ENCODE assay signal across 13 mouse cellular contexts in genomic region chr17:45798996-45799395, GRCm38 (mm10).
DNase-seq lines count a peak whose midpoint lies in the region; ATAC-seq lines count a peak whose summit lies in the region.
"Had no signal": no experiment of that assay in that cellular context is flagged by ENCODE, and none has a peak within 500 bp of the region (broad histone marks: within the 10 kb centered on the region; RNA-seq: fewer than 3 reads in every experiment).

No protein-coding gene starts in this region.

- DNase-seq in layer of hippocampus, adult 18-20 months (ENCODE audit: low spot score in 2 of 2) = peak; percentile 34 to 40
- DNase-seq in layer of hippocampus, postnatal 14 days (ENCODE audit: low spot score in 2 of 2) = no peak
- DNase-seq in right cerebral cortex, adult 18-20 months = peak; percentile 63
- no peak for DNase-seq in right cerebral cortex, postnatal 4 days
- peak; percentile 14 to 68 for DNase-seq in left cerebral cortex, postnatal 25 days (ENCODE audit: low spot score in 2 of 2)
- no peak for DNase-seq in embryo, embryonic 9.5 days (ENCODE audit: extremely low spot score)
- DNase-seq: adrenal gland, postnatal 36 days; cerebellum, adult 8-10 months; heart, postnatal 10 days; liver, embryonic 13.5 days; thymus, adult 18-20 months had no signal

- intact Hi-C loops in left cerebral cortex, postnatal 25 days (cut with DNase I) = no loop called here

- no peak for ATAC-seq in inflammation-experienced regulatory T-cells, adult 6 months
- ATAC-seq: intestine, embryonic 16.5 days had no signal

Comparison
In these comparisons a context has a peak if more than half of its experiments do, and no peak if none do; other contexts are left out.
1. DNase-seq: peak in layer of hippocampus, adult 18-20 months (2 of 2), right cerebral cortex, adult 18-20 months (single experiment) and left cerebral cortex, postnatal 25 days (2 of 2); none in layer of hippocampus, postnatal 14 days (0 of 2), right cerebral cortex, postnatal 4 days (single experiment) and embryo, embryonic 9.5 days (single experiment).